Comparison of ENCODE assay signal across 14 mouse cellular contexts in the genomic region with DNA sequence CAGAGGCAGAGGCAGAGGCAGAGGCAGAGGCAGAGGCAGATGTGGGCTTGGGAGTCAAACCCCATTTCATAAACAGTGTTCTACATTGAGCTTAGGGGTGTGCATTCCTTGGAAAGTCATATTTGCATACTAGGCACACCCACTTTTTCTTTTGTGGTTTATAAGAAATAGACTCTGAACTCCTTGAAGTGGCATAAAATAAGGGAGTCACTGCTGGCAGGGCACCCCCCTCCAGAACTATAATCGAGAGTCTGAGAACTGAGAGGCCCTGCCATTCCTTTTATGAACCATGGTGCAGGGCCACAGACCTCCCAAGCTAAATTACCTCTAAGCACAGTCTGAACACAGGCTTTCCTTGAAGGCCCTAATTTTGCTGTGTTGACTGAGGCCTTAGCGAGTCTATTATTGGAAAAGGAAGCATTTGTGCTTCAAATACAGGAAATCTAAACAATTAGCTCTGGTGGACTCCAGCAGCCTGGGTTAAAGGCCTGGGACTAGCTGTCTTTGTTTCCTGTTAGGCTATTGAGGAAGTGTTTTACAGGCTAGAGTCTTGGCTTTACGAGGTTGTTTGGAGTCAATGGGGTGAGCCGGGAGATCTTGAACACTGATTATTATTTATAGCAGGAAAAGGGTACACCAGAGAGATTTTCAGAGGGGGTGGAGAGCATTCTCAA. TPM values are rescaled to one million over a fixed set of nuclear protein-coding genes. Genes with fewer than 3 reads are reported as not detected.
DNase-seq lines count a peak whose midpoint lies in the region; ATAC-seq and TF ChIP-seq lines count a peak whose summit lies in the region.
"Had no signal": no experiment of that assay in that cellular context is flagged by ENCODE, and none has a peak within 500 bp of the region (broad histone marks: within the 10 kb centered on the region; RNA-seq: fewer than 3 reads in every experiment).

No protein-coding gene starts in this region.

- TF ChIP-seq CTCF in liver, adult 2 months (IDR thresholded peaks at IDR 0.05; ENCODE audit: low read depth, low read length): no peak
- no peak for TF ChIP-seq CTCF in stomach, postnatal 0 days (IDR thresholded peaks at IDR 0.05; ENCODE audit: low read depth)

- WGBS in liver, adult 2 months: 69% methylated on average over 4 of the region's 4 CpGs
- WGBS in liver, embryonic 12.5 days (ENCODE audit: insufficient replicate concordance): 37% methylated on average over 4 of the region's 4 CpGs
- 26% methylated on average over 4 of the region's 4 CpGs for WGBS in intestine, embryonic 14.5 days
- WGBS in stomach, postnatal 0 days: 35% methylated on average over 4 of the region's 4 CpGs

- DNase-seq in liver, adult 2 months (ENCODE audit: extremely low read depth, low read depth, low spot score): peak; percentile 29
- no peak for DNase-seq in intestine, embryonic 14.5 days (ENCODE audit: low spot score)
- peak; percentile 14 to 52 for DNase-seq in kidney, postnatal 25 days
- peak; percentile 44 for DNase-seq in stomach, postnatal 0 days (ENCODE audit: low spot score)
- DNase-seq in urinary bladder, postnatal 10 days (ENCODE audit: low spot score): no peak
- no peak for DNase-seq in layer of hippocampus, postnatal 36 days
- DNase-seq: adrenal gland, postnatal 25 days; cerebellum, adult 18-20 months; forebrain, postnatal 0 days; heart, adult 2 months; lung, postnatal 10 days; thymus, adult 2 months had no signal

- H3K4me1 ChIP-seq in liver, adult 2 months (ENCODE audit: control insufficient read depth, insufficient read depth, low read length): no peaks in the 10 kb centered on the region; the same call in 1 of the 2 replicates
- peaks cover 7% of the 10 kb centered on the region for H3K4me1 ChIP-seq in liver, embryonic 12.5 days
- H3K4me1 ChIP-seq in intestine, embryonic 14.5 days (replicated peaks; ENCODE audit: control insufficient read depth, insufficient read depth, low read length): peaks cover 5% of the 10 kb centered on the region; the same call in 1 of the 2 replicates
- no peaks in the 10 kb centered on the region for H3K4me1 ChIP-seq in stomach, postnatal 0 days (replicated peaks; ENCODE audit: control insufficient read depth, insufficient read depth)

- no peak overlapping the region for H3K4me3 ChIP-seq in liver, adult 2 months (ENCODE audit: insufficient read depth, low read depth, low read length)
- H3K4me3 ChIP-seq in liver, embryonic 12.5 days: no peak overlapping the region
- H3K4me3 ChIP-seq in intestine, embryonic 14.5 days (ENCODE audit: low read depth, low read length): no peak overlapping the region
- no peak overlapping the region for H3K4me3 ChIP-seq in stomach, postnatal 0 days (ENCODE audit: low read depth, low read length)
- H3K4me3 ChIP-seq: heart, adult 2 months had no signal

- no peaks in the 10 kb centered on the region for H3K9me3 ChIP-seq in liver, embryonic 12.5 days (replicated peaks)
- H3K9me3 ChIP-seq in intestine, embryonic 14.5 days (ENCODE audit: control insufficient read depth, low read length): no peaks in the 10 kb centered on the region
- H3K9me3 ChIP-seq in stomach, postnatal 0 days (ENCODE audit: control insufficient read depth, low read length): no peaks in the 10 kb centered on the region

- TF ChIP-seq POLR2A in liver, adult 2 months (IDR thresholded peaks at IDR 0.05; ENCODE audit: extremely low read depth, insufficient read depth, low read length): no peak

- H3K4me2 ChIP-seq in liver, embryonic 12.5 days: no peak overlapping the region
- no peak overlapping the region for H3K4me2 ChIP-seq in intestine, embryonic 14.5 days (ENCODE audit: low read length)
- no peak overlapping the region; the same call in 1 of the 2 replicates for H3K4me2 ChIP-seq in stomach, postnatal 0 days (replicated peaks; ENCODE audit: low read depth)
- H3K4me2 ChIP-seq: hindbrain, embryonic 14.5 days had no signal

- TF ChIP-seq EP300 in stomach, postnatal 0 days (optimal IDR thresholded peaks at IDR 0.05): no peak

- peak overlapping the region; percentile 47 for H3K27ac ChIP-seq in liver, adult 2 months (replicated peaks; ENCODE audit: insufficient read depth, low read depth, low read length)
- H3K27ac ChIP-seq in liver, embryonic 12.5 days: no peak overlapping the region
- peak overlapping the region; percentile 61; the same call in 1 of the 2 replicates for H3K27ac ChIP-seq in intestine, embryonic 14.5 days (ENCODE audit: low read depth)
- H3K27ac ChIP-seq in stomach, postnatal 0 days (replicated peaks): peak overlapping the region; percentile 78
- H3K27ac ChIP-seq: heart, adult 2 months; hindbrain, embryonic 14.5 days had no signal

- H3K36me3 ChIP-seq in liver, adult 2 months (ENCODE audit: control insufficient read depth, insufficient read depth, low read length): no peaks in the 10 kb centered on the region
- H3K36me3 ChIP-seq in liver, embryonic 12.5 days: no peaks in the 10 kb centered on the region
- no peaks in the 10 kb centered on the region for H3K36me3 ChIP-seq in intestine, embryonic 14.5 days (ENCODE audit: control insufficient read depth, insufficient read depth, low read length)
- H3K36me3 ChIP-seq in stomach, postnatal 0 days (ENCODE audit: control insufficient read depth, insufficient read depth, low read length): no peaks in the 10 kb centered on the region

- no peaks in the 10 kb centered on the region for H3K79me2 ChIP-seq in liver, adult 2 months (ENCODE audit: control insufficient read depth, insufficient read depth, low read length)

- no peak for ATAC-seq in liver, embryonic 12.5 days
- peak; percentile 43; the same call in 1 of the 2 replicates for ATAC-seq in intestine, embryonic 14.5 days (replicated peaks; ENCODE audit: low FRiP score, low TSS enrichment, low read depth)
- ATAC-seq in stomach, postnatal 0 days (ENCODE audit: low FRiP score, low TSS enrichment): peak; percentile 81
- ATAC-seq: forebrain, postnatal 0 days had no signal

- H3K27me3 ChIP-seq in liver, adult 2 months (ENCODE audit: control insufficient read depth, insufficient read depth, low read length): no peaks in the 10 kb centered on the region
- H3K27me3 ChIP-seq in liver, embryonic 12.5 days (replicated peaks): no peaks in the 10 kb centered on the region
- no peaks in the 10 kb centered on the region for H3K27me3 ChIP-seq in intestine, embryonic 14.5 days (replicated peaks; ENCODE audit: control insufficient read depth, insufficient read depth, low read length)
- no peaks in the 10 kb centered on the region for H3K27me3 ChIP-seq in stomach, postnatal 0 days (ENCODE audit: control insufficient read depth, insufficient read depth, low read length)

- no peak overlapping the region; the same call in 1 of the 2 replicates for H3K9ac ChIP-seq in liver, adult 2 months (ENCODE audit: low read depth, low read length)
- no peak overlapping the region for H3K9ac ChIP-seq in liver, embryonic 12.5 days
- no peak overlapping the region for H3K9ac ChIP-seq in intestine, embryonic 14.5 days (ENCODE audit: low read length)
- no peak overlapping the region for H3K9ac ChIP-seq in stomach, postnatal 0 days (ENCODE audit: low read length)
- H3K9ac ChIP-seq: forebrain, postnatal 0 days; hindbrain, embryonic 14.5 days had no signal

RNA-seq across cellular contexts. Expression of gene Dock7, which starts 31.3 kb away (rescaled TPM):
- 25.7 and 29.5 TPM in 2 replicates for total RNA-seq in liver, adult 2 months (2014; rRNA removed)
- 6.7 and 6.8 TPM in 2 replicates for polyA plus RNA-seq in liver, adult 2 months (2012; rRNA removed)
- polyA plus RNA-seq in liver, embryonic 12.5 days (2016; fragmentation: Nextera tagmentation; extraction: Ambion mirVana): 18.9 and 20.3 TPM in 2 replicates
- 67.4 and 76.8 TPM in 2 replicates for polyA plus RNA-seq in intestine, embryonic 14.5 days (2014; fragmentation: Nextera tagmentation; extraction: Ambion mirVana)
- polyA plus RNA-seq in stomach, postnatal 0 days (2015; fragmentation: Nextera tagmentation; extraction: Ambion mirVana): 19.1 and 20.5 TPM in 2 replicates
- 10 to 100 TPM; 33.4 to 35.9 TPM for total RNA-seq in layer of hippocampus, postnatal 36 days (2021)

RNA-seq across cellular contexts. Expression of gene Atg4c, which starts 41.7 kb away (rescaled TPM):
- total RNA-seq in liver, adult 2 months (2014; rRNA removed): 8.5 and 9.4 TPM in 2 replicates
- polyA plus RNA-seq in liver, adult 2 months (2012; rRNA removed): 3.7 and 4.3 TPM in 2 replicates
- polyA plus RNA-seq in liver, embryonic 12.5 days (2016; fragmentation: Nextera tagmentation; extraction: Ambion mirVana): 6.3 and 7.3 TPM in 2 replicates
- polyA plus RNA-seq in intestine, embryonic 14.5 days (2014; fragmentation: Nextera tagmentation; extraction: Ambion mirVana): 13.4 and 15.4 TPM in 2 replicates
- 7.3 and 7.5 TPM in 2 replicates for polyA plus RNA-seq in stomach, postnatal 0 days (2015; fragmentation: Nextera tagmentation; extraction: Ambion mirVana)
- total RNA-seq in layer of hippocampus, postnatal 36 days (2021): 10 to 100 TPM; 40.6 to 41.7 TPM

Comparison
In these comparisons a context has a peak if more than half of its experiments do, and no peak if none do; other contexts are left out.
1. DNase-seq: peak in liver, adult 2 months (single experiment), kidney, postnatal 25 days (2 of 2) and stomach, postnatal 0 days (single experiment); none in intestine, embryonic 14.5 days (single experiment), urinary bladder, postnatal 10 days (single experiment) and layer of hippocampus, postnatal 36 days (0 of 2).